Mouse (Mus musculus): ENCODE results near the gene Pjvk. TPM values are rescaled to one million over a fixed set of nuclear protein-coding genes. Genes with fewer than 3 reads are reported as not detected.

Pjvk gene
- total RNA-seq, 2 experiments from 2014 or later = not detected

DNA sequence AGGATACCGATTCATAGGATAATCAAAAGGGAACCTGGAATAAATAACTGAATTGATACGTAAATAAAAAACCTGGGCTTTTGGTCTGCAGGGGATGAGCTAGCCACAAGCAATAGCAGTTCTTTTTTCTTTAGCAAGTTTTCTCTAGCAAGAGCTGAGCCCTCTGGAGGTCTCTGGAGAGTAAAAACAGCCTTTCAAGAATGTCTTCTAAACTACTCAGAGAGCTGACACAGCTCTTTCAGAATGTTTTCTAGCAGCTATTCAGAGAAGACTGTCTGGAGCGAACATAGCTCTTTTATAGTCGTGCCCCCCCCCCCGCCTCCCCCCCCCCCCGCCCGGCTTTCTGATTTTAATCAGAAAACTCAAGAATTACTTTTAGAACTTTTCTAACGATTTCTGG, 11.1 kb downstream of the Pjvk start:
- no peak for DNase-seq
- intact Hi-C loops (cut with DNase I; ENCODE audit: low total_unique reads) = no loop called here

DNA sequence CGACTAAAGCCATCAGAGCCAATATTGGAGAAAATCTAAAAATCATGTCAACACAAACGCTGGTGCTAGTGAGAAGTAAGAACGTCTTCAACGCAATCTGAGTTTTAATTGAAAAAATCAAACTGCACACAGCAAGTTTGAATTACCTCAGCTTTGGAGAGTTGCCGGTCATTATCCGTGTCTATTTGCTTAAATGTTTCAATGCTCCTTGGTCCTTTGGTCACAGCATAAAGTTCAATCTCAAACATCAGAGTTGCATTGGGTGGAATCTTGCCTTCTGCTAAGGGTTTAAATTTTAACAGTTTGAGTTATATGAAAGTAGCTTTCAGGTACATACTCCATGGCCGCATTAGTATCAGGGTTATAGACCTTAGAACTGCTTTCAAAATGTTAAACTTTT, 17.3 kb downstream of the Pjvk start:
- intact Hi-C loops (cut with DNase I; ENCODE audit: low total_unique reads) = no loop called here
- DNase-seq = no peak

DNA sequence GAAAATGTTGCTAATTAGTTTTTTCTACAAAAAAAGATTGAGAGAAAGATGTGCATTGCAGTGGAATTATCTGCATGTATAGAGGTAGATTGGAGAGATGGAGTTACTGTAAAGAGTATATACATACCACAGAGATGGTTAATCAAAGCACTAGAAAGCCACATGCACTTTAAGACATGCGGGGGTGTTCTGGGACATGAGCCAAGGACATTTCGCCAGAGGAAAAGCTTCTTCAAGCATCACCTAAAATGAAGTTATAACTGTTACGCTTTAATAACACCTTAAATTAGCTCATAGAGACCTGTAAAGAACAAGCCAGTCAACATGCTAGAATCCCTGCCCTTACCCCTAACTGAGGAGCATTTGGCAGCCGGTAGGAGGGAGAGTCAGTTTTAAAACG, 18.9 kb downstream of the Pjvk start:
- intact Hi-C loops (cut with DNase I; ENCODE audit: low total_unique reads) = no loop called here
- DNase-seq = no peak

DNA sequence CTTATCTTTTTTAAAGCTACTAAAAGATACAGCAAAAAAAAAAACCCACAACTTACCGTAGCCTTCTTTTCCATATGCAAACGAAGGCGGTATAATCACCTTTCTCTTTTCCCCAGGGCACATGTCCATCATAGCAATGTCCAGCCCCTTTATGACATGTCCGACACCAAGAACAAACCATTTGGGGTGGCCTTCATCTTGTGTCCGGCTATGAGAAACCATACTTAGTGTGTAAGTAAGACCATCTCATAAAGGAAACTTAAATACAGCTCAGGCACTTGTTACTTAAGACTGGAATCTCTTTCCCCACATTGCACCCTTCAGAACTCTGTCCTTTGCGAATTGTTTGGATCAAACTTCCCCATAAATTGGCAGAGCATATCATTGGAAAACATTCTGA, 23.4 kb downstream of the Pjvk start:
- intact Hi-C loops (cut with DNase I; ENCODE audit: low total_unique reads) = no loop called here
- no peak for DNase-seq

DNA sequence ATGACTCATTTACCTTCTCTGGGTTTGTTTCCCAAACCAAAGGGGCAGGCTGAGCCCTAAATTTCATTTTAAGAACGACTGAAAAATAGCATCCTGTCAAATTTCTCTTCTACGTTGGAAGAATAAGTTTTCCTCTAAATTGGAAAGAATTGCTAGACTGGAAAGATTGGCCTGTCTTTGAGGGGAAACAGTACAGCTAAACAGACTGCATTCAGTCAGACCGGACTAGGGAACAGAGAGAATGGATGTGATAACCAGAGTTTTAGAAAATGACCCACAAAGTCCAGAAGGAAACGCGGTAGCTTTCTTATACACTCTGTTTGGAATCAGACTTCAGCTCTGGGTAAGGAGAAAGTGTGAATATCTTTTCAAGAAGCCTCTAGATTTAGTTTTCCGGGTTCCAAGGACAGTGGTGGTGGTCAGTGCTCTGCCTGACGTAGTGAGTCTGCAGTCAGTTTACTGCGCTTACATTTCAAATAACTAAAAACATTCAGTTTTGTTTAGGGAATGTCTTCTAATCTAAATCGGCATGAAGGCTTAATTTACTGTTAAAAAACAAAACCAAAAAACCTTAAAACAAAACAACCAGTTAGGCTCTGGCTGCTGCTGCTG, 24.0 kb downstream of the Pjvk start:
- intact Hi-C loops (cut with DNase I; ENCODE audit: low total_unique reads) = no loop called here
- DNase-seq = no peak

DNA sequence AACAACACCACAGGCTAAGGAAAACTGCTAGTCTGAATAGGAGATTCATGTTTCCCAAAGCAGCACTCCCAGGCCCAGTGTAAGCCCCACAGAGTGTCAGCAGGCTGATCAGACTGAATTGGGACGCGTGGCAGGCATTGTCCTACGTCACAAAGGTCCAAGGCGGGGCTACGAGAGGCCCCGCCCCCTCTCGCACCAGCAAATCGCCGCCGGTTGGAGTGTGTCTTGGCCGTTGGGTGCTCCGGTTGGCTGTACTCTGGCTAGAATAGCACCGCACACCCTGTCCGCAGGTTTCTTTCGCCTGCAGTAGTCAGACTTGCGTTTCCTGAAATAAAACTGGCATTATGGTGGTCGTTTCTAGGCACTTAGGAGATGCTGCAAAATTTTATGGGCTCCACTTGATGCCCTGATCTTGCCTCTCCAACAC, 24.7 kb downstream of the Pjvk start, which contains the start of gene Fkbp7:
Fkbp7 (minus strand) TSS at position 151 of the 427 bp plus-strand sequence.
- DNase-seq = peak; percentile 86
- intact Hi-C loops (cut with DNase I; ENCODE audit: low total_unique reads) = no loop called here

DNA sequence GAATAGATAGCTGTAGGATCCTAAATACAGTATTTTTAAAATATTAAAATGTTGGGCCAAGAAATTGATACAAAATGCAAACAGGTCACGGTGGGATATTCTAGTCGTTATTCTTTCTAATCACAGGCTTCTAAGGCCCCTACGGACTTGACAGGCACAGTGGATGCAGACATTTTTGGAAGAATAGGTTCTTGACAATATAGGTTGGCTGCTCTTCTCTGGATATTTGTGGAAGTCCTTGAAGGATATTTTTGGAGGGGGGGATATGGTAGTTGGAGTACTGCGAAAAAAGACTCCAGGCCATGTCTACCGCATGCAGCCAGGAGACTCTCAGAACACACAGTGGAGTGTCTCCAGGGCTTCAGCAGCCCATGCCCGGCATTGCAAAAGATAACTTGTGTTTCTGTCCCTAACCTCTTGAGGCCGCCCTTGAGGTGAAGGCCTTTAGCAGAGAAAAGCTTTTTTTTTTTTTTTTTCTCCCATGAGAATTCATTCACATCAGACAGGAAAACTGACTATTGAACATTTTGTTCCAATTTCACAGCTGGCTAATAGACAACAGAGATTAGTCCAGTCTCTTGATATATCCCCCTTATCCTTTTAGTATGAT, 25.3 kb downstream of the Pjvk start:
- intact Hi-C loops (cut with DNase I; ENCODE audit: low total_unique reads) = no loop called here
- peak; percentile 27 for DNase-seq

DNA sequence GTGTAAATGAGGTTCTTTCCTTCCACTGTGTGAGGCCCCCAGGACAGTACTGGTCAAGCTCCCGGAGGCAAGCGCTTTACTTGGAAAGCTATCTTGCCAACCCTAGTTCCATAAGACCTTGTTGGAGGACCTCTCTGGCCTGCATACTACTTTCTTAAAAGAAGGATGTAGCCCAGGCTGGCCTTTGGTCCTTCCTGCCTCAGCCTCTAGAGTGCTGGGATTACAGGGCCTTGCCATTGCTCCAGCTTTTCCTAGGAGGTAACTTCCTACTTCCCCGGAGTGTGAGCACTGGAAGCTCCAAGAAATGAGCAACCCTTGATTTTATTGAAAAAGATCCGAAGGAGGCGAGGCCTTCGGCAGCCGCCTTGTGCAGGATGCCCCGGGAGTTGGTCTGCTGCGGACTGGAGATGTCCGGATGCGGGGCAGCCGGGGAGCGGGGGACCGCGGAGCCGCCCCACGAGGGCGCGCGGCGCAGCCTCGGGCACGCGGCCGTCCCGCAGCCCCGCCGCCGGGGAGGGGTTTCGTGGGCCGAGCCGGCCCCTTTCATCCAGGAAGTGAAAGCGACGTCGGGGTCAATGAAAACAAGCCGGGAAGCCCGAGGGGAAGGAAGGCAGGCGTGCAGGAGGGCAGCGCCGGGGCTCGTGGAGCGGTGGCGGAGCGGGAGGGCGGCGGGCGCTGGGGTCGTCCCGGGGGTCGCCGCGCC, 26.6 kb downstream of the Pjvk start, which contains the start of gene Plekha3:
Plekha3 (plus strand) TSS at position 557 of the 703 bp plus-strand sequence.
- intact Hi-C loops (cut with DNase I; ENCODE audit: low total_unique reads) = no loop called here
- peak; percentile 86 for DNase-seq

DNA sequence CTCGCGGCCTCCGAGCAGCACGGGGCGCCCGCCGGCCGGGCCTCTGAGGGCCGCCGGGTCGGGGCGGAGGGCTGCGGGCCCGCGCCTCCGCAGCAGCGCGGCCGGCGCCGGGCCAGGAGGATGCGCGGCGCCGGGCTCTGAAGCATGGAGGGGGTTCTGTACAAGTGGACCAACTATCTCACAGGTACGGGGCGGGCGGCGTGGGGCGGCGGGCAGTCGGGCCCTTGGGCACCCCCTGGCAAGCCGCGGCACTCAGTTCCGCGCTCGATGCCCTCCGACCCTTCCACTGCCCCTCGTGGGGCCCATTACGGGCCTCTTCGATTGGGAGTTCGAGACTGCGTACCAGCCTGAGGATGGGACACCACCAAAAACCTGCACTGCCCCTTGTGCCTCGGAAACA, 27.2 kb downstream of the Pjvk start:
- no peak for DNase-seq
- intact Hi-C loops (cut with DNase I; ENCODE audit: low total_unique reads) = no loop called here

DNA sequence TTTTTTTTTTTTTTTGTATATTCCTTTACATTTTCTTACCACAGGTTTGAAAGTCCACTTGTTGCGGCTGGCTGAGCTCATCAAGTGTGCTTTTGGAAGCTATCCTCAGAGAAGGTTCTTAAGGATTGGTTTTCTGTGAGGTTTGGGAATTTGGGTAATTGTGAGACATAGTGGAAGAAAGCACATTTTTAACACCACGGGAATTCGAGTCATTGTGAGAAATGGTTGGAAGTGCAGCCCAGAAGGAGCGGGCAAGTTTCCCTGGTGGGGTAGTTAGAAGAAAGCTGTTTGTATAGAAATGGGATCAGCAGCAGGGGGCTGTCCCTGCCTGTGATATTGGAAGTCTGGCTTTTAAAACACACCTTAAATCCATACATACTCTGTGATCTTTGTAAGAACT, 27.7 kb downstream of the Pjvk start:
- no peak for DNase-seq
- intact Hi-C loops (cut with DNase I; ENCODE audit: low total_unique reads) = no loop called here

DNA sequence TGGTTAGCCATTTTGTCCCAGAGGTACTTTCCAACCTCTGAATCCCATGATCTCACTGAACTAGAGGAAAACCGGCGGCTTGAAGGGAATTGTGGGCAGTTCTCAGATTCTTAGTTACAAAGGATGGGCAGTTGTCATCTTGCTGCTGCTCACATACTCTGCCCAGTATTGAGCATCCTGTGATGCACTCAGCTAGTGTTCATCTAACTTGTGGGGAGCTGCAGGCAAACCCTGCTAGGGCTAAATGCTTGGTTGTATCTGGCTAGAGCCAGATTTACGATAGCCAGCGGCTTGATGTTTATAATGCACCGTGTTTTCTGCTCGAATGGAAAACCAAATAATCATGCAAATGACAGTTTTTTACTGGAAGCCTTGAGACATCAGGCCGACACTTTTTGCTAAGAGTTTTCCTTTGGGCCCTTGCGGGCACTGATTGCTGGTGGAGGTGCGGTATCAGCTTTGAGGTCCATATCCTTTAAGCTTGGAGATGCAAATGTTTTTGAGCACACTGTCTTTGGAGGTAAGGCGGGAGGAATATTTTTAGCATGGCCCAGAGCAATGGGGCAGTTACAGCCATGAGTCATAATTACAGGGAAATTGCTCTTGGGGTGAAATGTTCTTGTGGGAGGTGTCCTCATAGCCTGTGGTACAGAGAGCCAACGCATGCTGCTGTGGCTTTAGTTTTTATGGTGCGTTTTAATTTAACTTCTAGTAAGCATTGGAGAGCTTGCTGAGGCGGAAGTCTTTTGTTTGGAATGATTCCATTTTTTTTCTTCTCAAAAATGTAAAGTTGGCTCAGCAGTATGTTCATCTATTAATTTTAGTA, 28.3 kb downstream of the Pjvk start:
- intact Hi-C loops (cut with DNase I; ENCODE audit: low total_unique reads) = no loop called here

DNA sequence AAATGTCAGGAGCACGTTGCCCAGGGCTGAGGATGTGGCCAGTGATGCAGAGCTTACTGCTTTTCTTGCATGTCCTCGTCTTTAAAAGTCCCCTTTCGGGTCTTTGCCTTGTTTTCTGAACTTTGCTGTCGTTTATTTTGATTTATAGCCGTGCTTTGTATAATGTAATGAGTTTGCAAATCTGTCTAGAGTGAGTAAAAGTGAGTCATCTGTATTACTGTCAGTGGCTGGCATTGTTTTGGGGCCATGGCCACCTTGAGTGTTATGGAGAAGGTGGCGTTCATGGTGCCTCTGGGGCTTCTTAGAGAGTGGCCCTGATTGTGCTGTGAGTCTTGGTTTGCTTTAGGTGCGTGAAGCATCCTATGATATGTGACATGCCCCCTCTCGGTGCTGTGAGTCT, 34.0 kb downstream of the Pjvk start:
- no peak for DNase-seq
- intact Hi-C loops (cut with DNase I; ENCODE audit: low total_unique reads) = no loop called here

More for the DNA sequence above, 28.3 kb downstream of the Pjvk start:
- DNase-seq = no peak

DNA sequence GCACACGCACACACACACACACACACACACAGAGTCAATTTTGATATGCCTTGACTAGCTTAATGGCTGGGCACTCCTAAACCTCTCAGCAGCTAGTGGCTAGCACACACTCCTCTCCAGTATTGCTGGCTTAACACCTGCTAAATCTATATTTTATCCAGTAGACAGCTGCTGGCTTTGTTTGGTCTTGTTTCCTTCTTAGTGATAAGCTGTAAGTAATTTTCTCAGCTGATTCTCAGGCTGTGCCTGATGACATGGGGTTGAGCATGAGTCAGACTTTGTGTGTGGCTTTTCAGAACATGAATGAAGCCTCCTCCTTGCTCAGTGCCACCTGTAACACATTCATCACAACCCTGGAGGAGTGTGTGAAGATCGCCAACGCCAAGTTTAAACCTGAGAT, 38.7 kb downstream of the Pjvk start:
- DNase-seq = no peak

DNA sequence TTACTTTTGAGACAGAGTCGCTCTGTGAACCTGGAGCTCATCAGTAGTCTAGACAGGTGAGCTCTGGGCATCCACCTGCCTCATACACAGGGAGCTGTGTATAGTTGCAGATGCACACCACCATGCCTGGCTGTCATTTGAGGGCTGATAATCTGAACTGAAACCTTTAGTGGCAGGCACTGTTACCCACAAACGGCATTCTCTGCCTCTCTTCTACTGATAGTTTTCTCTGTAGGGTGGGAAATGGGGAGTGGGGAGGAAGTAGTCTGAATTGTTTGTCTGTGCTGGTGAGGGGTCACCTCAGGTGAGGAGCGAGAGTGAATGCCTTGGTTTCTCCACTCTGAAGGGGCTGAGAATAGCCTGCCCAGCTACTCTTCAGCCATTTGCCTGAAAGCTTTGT, 39.3 kb downstream of the Pjvk start:
- intact Hi-C loops (cut with DNase I; ENCODE audit: low total_unique reads) = no loop called here

More for the DNA sequence above, 38.7 kb downstream of the Pjvk start:
- intact Hi-C loops (cut with DNase I; ENCODE audit: low total_unique reads) = no loop called here

DNA sequence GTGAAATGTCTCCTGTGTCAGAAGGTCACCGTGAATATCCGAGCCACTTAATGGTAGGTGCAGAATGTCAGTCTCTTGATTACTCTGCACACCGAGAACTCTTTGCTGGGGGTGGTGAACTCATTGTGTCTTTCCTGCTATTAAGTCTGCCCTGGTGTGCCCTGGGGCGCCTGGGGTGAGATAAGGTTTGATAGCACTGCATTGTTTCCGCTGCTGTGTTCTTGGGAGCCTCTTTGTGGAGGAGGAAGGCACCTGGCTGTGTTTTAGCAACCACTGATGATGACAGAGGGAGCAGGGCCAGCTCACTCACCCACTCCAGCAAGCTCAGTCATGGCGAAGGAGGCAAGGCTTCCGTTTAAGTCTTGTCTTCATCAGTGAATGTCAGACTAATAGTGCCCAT, 39.9 kb downstream of the Pjvk start:
- no peak for DNase-seq
- intact Hi-C loops (cut with DNase I; ENCODE audit: low total_unique reads) = no loop called here

More for the DNA sequence above, 39.3 kb downstream of the Pjvk start:
- DNase-seq = no peak

DNA sequence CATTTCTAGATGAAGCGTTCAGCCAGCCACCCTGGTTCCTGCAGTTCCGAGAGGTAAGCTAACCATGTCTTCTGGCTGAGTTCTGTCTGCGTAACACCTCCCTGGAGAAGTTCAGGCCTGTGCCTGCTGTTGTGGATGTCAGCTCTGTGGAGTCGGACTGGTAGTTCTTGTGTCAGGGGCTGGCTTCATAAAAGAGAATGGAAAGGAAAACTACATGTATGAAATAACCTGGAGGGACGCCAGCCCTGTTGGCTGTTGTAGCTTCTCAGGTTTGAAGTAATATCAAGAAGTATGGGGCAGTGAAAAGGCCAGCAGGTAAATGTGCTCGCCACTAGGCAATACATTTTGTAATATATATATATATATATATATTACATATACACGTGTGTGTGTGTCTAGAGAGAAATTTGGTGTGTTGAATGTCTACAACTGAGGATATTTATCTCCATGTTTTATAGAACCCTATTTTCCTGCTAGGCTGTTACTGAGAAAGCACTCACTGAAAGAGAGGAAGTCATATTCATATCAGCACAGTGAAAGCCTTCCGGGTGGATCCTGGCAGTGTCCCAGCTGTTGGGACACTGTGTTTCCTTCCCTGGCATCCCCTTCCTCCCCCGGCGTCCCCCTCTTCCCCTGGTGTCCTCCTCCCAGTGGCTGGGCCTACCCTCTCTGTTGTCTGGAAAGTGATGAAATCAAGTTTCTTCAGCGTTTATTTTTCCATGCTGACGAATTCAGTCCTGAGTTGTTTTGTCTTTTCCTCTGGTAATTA, 42.3 kb downstream of the Pjvk start:
- intact Hi-C loops (cut with DNase I; ENCODE audit: low total_unique reads) = no loop called here
- DNase-seq = peak; percentile 55

DNA sequence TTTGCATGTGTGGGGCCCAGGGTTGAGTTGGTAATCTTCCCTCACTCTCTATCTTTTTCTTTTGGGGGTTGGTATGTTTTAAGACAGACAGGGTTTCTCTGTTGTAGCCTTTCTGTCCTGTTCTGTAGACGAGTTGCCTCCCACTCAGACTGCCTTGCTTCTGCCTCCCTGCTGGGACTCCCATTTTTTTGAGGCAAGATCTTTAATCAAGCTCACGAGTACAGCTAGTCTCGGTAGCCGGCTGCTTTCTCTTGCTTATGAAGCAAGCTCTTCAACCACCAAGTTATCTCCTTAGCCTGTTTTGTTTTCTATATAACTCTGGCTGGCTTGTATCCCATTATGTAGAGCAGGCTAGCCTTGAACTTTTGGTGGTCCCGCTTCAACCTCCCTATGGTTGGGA, 45.5 kb downstream of the Pjvk start:
- intact Hi-C loops (cut with DNase I; ENCODE audit: low total_unique reads) = no loop called here
- DNase-seq = no peak

DNA sequence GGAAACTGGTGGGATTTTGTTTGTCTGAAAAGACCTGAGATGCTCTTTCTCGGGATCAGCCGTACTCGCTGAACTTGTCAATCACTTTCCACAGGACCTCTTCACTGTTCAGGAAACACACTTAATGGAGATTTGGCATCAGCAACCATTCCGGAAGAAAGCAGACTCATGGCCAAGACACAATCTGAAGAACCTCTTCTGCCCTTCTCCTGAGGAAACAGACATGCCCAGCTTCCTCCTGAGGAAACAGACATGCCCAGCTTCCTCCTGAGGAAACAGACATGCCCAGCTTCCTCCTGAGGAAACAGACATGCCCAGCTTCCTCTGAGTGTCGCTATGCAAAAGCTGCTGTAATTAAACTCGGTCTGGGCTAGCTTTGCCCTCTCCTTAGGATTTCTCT, 47.0 kb downstream of the Pjvk start:
- intact Hi-C loops (cut with DNase I; ENCODE audit: low total_unique reads) = no loop called here
- DNase-seq = no peak

DNA sequence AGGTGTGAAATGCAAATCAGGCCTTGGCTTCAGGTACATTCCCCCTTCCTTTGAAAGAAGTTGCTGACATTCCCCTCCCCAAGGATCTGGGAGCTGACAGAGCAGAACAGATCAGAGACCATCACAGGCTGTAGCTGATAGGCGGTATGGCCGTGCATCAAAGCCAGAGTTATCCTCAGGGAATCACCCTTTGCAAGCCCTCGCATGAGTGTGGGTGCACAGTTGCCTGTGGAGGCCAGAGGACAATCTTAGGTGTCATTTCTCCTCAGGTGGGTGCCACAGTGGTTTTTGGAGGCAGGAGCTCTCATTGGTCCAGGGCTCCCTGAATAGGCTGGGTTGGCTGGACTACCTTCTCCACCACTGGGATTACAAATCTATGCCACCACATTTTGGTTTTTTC, 53.9 kb downstream of the Pjvk start:
- no peak for DNase-seq
- intact Hi-C loops (cut with DNase I; ENCODE audit: low total_unique reads) = no loop called here

Measured in gastrocnemius, postnatal 14 days (tissue).